Mouse (Mus musculus) brain, adult 2 months (tissue): ENCODE results near the gene Eif4b.

ENCODE experiments used
- DNase-seq: peaks from one replicate; pipeline ENCODE4 v3.0.0; 2011; ENCODE audit warnings: low read depth, low spot score

Eif4b gene

DNA sequence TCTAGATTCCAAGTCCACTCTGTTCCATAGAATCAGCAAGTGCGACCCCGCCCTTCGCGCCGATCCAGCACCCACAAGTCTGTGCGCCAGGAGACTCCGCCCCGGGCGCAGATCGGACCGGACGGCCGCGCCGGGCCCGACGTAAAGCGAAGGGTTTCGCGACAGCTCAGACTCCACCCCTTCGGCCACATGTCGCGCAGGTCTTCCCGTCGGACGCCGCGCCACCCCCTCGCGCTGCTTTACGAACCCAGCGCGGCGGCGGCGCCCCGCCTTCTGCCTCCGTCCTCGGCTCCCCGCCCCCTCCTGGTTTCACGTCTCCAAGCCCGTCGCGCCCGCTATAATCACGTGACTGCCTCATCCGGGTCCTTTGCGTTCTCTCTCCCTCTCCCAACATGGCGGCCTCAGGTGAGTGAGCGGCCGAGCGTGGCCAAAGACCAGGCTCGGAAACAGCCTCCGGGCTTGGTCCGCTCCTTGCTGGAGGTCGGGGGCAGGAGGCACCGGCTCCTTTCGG lies at the start of gene Eif4b:
Gene Eif4b, plus strand, starts transcription at position 215 of the 511 bp plus-strand sequence.
- peak; percentile 100 for DNase-seq

GRCm38 (mm10) chr15:102023888-102024287 lies 49.7 kb upstream of the Eif4b start:
- DNase-seq: no peak

DNA sequence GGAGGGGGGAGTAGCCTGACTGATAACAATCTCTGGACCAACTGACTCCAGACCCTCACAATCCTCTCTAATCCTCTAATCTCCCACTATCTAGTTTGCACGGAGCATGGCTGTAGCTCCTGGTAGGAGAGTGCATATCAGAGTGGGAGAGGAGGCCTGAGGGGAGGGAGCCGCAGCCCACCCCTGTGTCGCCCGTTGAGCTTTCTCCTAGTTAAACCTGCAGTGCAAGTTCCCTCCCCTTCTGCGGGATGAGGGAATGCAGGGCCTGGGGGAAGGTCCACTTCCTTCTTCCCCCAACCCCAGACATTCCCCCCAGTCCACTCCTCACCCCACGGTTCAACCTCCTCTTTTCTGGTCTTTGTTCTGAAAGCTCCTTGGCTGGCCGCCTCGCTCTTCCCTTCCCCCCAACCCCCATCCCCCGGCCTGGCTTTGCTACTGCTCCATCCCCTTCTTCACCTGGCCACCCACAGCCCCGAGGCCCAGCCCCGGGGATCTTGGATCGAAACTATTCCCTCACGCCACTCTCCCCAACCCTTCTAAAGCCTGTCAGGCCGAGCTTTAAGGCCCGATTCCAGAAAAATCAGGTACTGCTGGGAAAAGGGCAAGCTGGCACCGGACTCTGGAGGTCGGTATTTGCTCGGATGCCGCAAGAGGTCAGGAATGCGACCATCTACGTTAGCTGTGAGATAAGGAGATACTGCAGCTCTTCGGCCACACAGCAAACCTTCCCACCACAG lies 48.3 kb upstream of the Eif4b start:
- DNase-seq: no peak

DNA sequence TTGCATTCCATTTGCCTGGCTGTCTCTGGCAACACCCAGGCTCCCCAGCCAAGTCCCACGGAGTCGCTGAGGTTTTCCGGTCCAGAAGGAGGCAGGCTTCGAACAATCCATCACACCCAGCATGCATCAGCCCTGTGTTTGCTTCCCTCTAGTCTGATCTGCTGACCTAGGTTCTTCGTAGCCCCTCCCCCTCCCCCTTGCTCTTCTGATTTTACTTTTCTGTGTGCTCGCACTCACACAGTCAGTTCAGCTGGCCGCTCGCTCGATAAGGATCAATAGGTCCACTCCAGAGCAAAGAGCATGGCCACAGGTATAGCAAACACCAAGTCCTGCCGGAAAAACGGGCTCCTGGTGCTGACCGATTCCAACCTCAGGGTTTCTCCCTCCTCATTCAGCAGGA lies 47.1 kb upstream of the Eif4b start:
- no peak for DNase-seq

DNA sequence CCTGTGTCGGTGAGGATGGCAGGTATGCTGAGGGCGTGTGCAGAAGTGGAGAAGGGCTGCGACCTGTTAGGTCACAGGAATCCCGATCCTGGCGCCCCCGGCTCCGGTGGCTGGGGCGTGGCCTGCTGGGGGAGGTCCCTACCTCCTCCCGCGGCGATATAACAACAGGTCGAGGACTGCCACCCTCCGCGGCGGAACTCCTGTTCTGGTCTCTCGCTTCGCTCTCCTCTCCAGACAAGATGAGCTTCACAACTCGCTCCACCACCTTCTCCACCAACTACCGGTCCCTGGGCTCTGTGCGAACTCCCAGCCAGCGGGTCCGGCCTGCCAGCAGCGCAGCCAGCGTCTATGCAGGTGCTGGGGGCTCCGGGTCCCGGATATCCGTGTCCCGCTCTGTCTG lies 45.5 kb upstream of the Eif4b start, which contains the start of gene Krt18:
Gene Krt18, plus strand, starts transcription at position 141 of the 400 bp plus-strand sequence.
- no peak for DNase-seq

DNA sequence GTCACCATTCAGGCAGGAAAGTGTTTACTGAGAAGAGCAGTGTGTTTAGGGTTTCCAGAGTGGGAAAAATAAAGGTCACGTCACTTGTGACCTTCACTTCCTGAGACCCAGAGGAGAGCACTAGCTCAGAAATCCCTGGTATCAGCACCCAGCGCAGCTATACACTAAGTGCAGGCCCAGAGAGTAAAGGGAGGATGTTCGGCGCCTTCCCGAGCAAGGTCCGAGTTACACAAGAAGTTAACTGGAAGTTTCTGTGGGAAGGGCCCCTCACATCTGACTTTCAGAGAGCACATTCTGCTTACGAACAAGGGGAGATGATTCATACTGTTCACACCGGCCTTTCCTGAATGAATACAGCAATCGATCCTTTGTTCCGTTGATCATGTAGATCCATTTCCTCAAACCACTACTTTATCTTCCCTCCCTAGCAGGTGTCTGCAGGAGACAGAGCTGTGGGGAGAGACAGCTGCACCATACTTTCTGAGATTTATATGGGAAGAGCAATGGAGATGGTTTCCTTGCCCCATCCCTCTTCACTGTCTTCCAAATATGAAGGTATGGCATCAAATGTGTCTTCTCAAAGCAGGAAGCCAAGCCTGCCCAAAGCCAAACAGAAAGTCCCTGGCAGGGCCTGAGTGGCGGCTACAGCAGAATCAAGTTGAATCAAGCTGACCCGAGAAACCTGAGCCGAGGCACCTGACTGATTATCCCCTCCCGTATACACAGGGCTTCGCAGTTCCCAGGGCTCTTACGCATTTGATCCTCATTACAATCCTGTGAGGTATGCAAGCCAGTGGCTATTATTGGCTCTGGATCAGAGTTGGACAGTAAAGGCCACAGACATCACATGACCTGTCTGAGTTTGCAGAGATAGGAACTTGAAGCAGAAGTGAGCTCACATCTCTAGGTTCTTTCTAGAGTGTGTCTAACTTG lies 39.2 kb upstream of the Eif4b start:
- DNase-seq: no peak

DNA sequence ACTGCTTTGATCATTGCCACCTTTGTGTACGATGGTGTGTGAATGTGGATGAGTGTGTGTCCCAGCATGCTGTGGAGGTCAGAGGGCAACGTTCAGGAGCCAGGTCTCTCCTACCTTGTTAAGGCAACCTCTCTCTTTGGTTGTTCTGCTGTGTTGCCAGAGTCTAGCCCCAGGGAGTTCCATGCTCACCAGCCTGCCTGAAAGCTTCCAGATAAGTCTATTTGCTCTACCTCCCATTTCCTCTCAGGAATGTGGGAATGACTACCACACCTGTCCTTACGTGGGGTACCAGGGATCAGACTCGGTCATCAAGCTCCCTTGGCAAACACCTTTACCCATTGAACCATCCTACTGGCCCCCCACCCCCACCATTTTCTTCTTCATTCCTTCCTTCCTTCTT lies 33.3 kb upstream of the Eif4b start:
- DNase-seq: no peak

GRCm38 (mm10) chr15:102041951-102042350 lies 31.6 kb upstream of the Eif4b start:
- no peak for DNase-seq

DNA sequence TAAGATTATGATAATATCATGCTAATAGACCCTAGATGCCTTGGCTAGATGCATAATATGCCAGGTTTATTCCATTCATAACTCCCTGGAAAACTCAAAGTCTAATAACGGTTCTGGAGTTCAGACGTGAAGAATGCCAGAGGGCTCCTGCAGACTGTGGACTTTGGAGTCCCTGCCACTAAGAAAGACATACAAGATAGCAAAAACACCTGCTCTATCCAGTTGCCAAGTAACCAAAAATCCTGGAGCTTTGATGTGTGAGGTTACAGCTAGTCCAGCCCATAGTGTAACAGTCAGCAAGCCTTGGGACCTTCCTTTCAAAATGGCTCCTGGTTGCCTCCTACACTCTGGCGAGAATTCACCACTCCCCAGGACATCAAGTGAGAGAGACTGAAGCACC lies 28.8 kb upstream of the Eif4b start:
- no peak for DNase-seq

- no peak for DNase-seq
Observed at GRCm38 (mm10) chr15:102045691-102046090, 27.9 kb upstream of the Eif4b start.

GRCm38 (mm10) chr15:102048006-102048405 lies 25.6 kb upstream of the Eif4b start:
- no peak for DNase-seq

- DNase-seq: no peak
Observed at GRCm38 (mm10) chr15:102049871-102050270, 23.7 kb upstream of the Eif4b start.

GRCm38 (mm10) chr15:102051920-102052683 lies 21.5 kb upstream of the Eif4b start:
- peak; percentile 78 for DNase-seq

DNA sequence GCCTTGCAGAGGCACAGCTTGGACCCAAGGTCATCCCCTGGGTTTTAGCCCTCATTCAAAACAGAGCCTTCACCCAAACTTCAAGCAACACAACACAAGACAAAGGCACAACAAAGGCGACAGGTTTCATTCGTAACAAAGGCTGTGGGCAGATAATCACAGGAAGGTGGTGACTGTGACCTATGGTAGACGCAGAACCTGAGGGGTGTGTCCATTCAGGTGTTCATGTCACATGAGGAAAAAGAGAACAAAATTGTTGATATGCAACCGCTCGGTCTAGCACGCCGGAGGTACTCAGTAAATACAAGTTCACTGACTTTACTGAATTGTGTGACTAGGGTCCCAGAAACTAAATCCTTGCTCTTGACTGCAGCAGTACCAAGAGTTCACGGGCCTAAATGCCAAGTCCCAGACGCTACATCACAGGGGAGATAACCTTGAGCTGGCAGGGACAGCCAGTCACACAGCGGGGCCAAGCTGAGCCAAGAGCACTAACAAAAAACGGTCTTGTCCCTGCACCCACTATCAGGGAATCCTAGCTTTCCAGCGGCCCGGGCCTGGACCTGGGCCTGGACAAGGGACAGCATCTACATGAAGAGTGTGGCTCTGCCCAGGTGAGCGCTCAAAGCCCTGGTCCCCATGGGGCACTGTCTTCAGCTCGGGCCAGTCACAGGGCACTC lies 16.9 kb upstream of the Eif4b start:
- no peak for DNase-seq

DNA sequence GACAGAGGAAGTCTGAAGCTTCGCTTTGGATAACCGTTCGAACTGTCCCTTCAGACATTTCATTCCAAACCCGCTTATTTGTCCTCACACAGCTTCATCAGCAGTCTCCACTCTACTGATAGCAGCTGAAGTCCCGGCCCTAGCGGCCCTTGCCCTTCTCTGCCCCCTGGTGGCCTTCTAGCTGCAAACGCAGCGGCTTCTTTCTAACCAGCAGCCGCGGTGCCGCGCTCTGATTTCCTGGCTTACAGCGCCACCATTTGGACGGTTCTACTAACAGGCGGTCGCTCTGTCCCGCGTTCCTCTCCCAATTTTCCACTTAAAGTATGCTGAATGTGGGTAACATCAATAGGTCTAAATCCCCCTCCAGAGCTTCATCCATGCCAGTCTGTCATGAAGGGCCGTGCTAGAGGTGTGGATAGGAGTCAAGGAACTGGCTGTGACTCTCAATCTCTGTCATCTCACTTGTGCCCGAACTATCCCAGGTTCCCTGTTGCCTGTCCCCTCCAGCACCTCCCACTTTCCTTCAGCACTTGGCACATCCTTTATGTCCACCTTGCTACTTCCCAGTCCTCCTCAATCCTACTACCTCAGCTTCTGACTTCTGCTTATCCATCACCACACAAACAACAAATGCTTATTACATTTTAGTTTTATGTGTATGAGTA lies 7.8 kb upstream of the Eif4b start:
- DNase-seq: peak; percentile 94

- DNase-seq: no peak
Observed at GRCm38 (mm10) chr15:102070476-102071467, 2.8 kb upstream of the Eif4b start.

GRCm38 (mm10) chr15:102072963-102073558 lies 512 bp upstream of the Eif4b start:
- DNase-seq: no peak

DNA sequence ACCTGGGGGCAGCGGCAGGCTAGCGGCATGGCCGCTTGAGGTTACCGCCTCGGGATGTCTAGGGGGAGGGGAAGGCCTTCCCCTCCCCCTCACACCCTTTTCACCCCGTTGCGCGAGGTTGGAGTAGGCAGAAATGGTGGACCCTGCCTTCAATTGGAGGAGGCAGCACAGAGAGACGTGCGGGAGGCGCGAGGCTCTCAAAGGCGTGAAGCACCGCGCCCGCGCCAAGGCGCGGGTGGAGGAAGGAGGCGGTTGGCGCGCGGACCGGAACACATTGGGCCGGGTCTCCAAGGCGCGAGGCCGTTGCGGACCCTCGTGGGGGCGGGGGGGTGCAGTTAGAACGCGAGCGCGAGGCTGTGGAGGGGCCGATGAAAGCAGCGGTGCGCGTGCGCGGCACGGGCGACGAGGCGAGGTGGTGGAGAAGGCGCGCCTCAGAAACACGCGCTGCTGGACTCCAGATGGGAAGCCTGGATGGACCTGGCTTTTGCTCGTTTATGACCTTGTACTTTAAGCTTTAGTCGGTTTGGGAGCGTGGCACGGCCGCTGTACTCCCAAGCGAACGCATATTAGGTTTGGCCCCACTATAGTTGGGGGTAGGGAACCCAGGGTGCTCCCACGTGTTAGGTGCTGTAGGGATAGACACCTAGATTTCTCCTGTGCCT lies 628 bp downstream of the Eif4b start:
- peak; percentile 60 for DNase-seq
